9 mouse cellular contexts compared by ENCODE assay signal in genomic region chr4:109407701-109408485, GRCm38 (mm10). TPM values are rescaled to one million over a fixed set of nuclear protein-coding genes. Genes with fewer than 3 reads are reported as not detected.
A peak's percentile ranks its signal among the peaks of the same experiment; 100 is the strongest.
DNase-seq lines count a peak whose midpoint lies in the region; ATAC-seq and TF ChIP-seq lines count a peak whose summit lies in the region.
"Had no signal": no experiment of that assay in that cellular context is flagged by ENCODE, and none has a peak within 500 bp of the region (broad histone marks: within the 10 kb centered on the region; RNA-seq: fewer than 3 reads in every experiment).

No protein-coding gene starts in this region.

- peak overlapping the region; percentile 67 for H3K4me3 ChIP-seq in heart, embryonic 13.5 days
- peak overlapping the region; percentile 79; the same call in 1 of the 2 replicates for H3K4me3 ChIP-seq in bone marrow macrophage, adult 2 months (ENCODE audit: insufficient read depth, low read length)
- no peak overlapping the region for H3K4me3 ChIP-seq in forebrain, embryonic 13.5 days
- H3K4me3 ChIP-seq in liver, embryonic 13.5 days (replicated peaks), result peak overlapping the region; percentile 78

- peak overlapping the region; percentile 88 for H3K4me2 ChIP-seq in heart, embryonic 13.5 days
- H3K4me2 ChIP-seq in forebrain, embryonic 13.5 days, result peak overlapping the region; percentile 100; the same call in 1 of the 2 replicates
- peak overlapping the region; percentile 89 for H3K4me2 ChIP-seq in liver, embryonic 13.5 days

- intact Hi-C loops in heart, postnatal 10 days (cut with DNase I), result no loop called here

- no peak for DNase-seq in heart, postnatal 10 days
- DNase-seq in liver, embryonic 13.5 days, result no peak
- DNase-seq in urinary bladder, adult 18-20 months (ENCODE audit: low spot score in 2 of 2), result no peak
- DNase-seq in urinary bladder, adult 2 months (ENCODE audit: low spot score), result no peak
- DNase-seq in urinary bladder, postnatal 4 days (ENCODE audit: low spot score in 2 of 2), result no peak
- DNase-seq: thymus, adult 2 months had no signal

- no peaks in the 10 kb centered on the region for H3K27me3 ChIP-seq in heart, embryonic 13.5 days (replicated peaks)
- H3K27me3 ChIP-seq in forebrain, embryonic 13.5 days, result peaks cover 10% of the 10 kb centered on the region; the same call in 1 of the 2 replicates
- no peaks in the 10 kb centered on the region for H3K27me3 ChIP-seq in liver, embryonic 13.5 days

- peak overlapping the region; percentile 87; the same call in 1 of the 2 replicates for H3K9ac ChIP-seq in heart, embryonic 13.5 days
- no peak overlapping the region for H3K9ac ChIP-seq in forebrain, embryonic 13.5 days
- H3K9ac ChIP-seq in liver, embryonic 13.5 days, result peak overlapping the region; percentile 92

- H3K36me3 ChIP-seq in heart, embryonic 13.5 days, result peaks cover 14% of the 10 kb centered on the region
- H3K36me3 ChIP-seq in forebrain, embryonic 13.5 days (ENCODE audit: poor library complexity, severe bottlenecking), result no peaks in the 10 kb centered on the region
- peaks cover 18% of the 10 kb centered on the region for H3K36me3 ChIP-seq in liver, embryonic 13.5 days

- 78% methylated on average over 9 of the region's 9 CpGs for WGBS in heart, embryonic 13.5 days
- WGBS in forebrain, embryonic 13.5 days, result 84% methylated on average over 9 of the region's 9 CpGs
- WGBS in liver, embryonic 13.5 days (ENCODE audit: insufficient replicate concordance), result 83% methylated on average over 9 of the region's 9 CpGs

- H3K9me3 ChIP-seq in heart, embryonic 13.5 days, result no peaks in the 10 kb centered on the region
- H3K9me3 ChIP-seq in forebrain, embryonic 13.5 days (replicated peaks), result no peaks in the 10 kb centered on the region
- no peaks in the 10 kb centered on the region for H3K9me3 ChIP-seq in liver, embryonic 13.5 days (replicated peaks)

- H3K4me1 ChIP-seq in heart, embryonic 13.5 days, result peaks cover 62% of the 10 kb centered on the region
- H3K4me1 ChIP-seq in bone marrow macrophage, adult 2 months (ENCODE audit: control insufficient read depth, insufficient read depth, low read length), result peaks cover 17% of the 10 kb centered on the region
- H3K4me1 ChIP-seq in forebrain, embryonic 13.5 days, result peaks cover 16% of the 10 kb centered on the region
- peaks cover 94% of the 10 kb centered on the region for H3K4me1 ChIP-seq in liver, embryonic 13.5 days (replicated peaks)

- TF ChIP-seq POLR2A in bone marrow macrophage, adult 2 months (IDR thresholded peaks at IDR 0.05; ENCODE audit: borderline replicate concordance, low read depth, low read length), result no peak

- TF ChIP-seq CTCF in bone marrow macrophage, adult 2 months (IDR thresholded peaks at IDR 0.05; ENCODE audit: low read depth, low read length), result no peak

- no peak for ATAC-seq in heart, embryonic 13.5 days (ENCODE audit: extremely low read depth, insufficient number of reproducible peaks, low FRiP score, low TSS enrichment)
- no peak for ATAC-seq in forebrain, embryonic 13.5 days
- ATAC-seq in liver, embryonic 13.5 days (ENCODE audit: low read depth), result no peak

- H3K27ac ChIP-seq in heart, embryonic 13.5 days (replicated peaks), result 0 out of 2 replicates have a peak overlapping the region, but pooled peaks have one; percentile 91
- no peak overlapping the region for H3K27ac ChIP-seq in bone marrow macrophage, adult 2 months (ENCODE audit: insufficient read depth, low read depth, low read length)
- H3K27ac ChIP-seq in forebrain, embryonic 13.5 days, result no peak overlapping the region
- peak overlapping the region; percentile 98 for H3K27ac ChIP-seq in liver, embryonic 13.5 days

RNA-seq across cellular contexts. Expression of gene Ttc39a, which starts 1.5 kb away (rescaled TPM):
- polyA plus RNA-seq in heart, embryonic 13.5 days (2015; fragmentation: Nextera tagmentation; extraction: Ambion mirVana), result 8.8 and 9.7 TPM in 2 replicates
- total RNA-seq in heart, postnatal 10 days (2021), result 1 to 10 TPM; 2.8 to 4.1 TPM
- 1.3 and 1.4 TPM in 2 replicates for polyA plus RNA-seq in bone marrow macrophage, adult 2 months (2012; ENCODE audit: insufficient read depth, insufficient read length, missing spikeins)
- polyA plus RNA-seq in forebrain, embryonic 13.5 days (2015; fragmentation: Nextera tagmentation; extraction: Ambion mirVana), result 0.86 and 1.0 TPM in 2 replicates
- 14.2 and 14.7 TPM in 2 replicates for polyA plus RNA-seq in liver, embryonic 13.5 days (2015; fragmentation: Nextera tagmentation; extraction: Ambion mirVana)
- 8.4 and 10.8 TPM in 2 replicates for polyA plus RNA-seq in urinary bladder, adult 2 months (2012; rRNA removed)

Comparison
In these comparisons a context has a peak if more than half of its experiments do, and no peak if none do; other contexts are left out.
1. H3K27ac ChIP-seq: peak in heart, embryonic 13.5 days (single experiment) and liver, embryonic 13.5 days (single experiment); none in bone marrow macrophage, adult 2 months (single experiment) and forebrain, embryonic 13.5 days (single experiment).
2. Peak in every context shown above with its lines, with median percentiles within 50 percentile points of each other: H3K4me2 ChIP-seq.